Mouse (Mus musculus): ENCODE results near the gene Cacna1f.

Cacna1f gene

DNA sequence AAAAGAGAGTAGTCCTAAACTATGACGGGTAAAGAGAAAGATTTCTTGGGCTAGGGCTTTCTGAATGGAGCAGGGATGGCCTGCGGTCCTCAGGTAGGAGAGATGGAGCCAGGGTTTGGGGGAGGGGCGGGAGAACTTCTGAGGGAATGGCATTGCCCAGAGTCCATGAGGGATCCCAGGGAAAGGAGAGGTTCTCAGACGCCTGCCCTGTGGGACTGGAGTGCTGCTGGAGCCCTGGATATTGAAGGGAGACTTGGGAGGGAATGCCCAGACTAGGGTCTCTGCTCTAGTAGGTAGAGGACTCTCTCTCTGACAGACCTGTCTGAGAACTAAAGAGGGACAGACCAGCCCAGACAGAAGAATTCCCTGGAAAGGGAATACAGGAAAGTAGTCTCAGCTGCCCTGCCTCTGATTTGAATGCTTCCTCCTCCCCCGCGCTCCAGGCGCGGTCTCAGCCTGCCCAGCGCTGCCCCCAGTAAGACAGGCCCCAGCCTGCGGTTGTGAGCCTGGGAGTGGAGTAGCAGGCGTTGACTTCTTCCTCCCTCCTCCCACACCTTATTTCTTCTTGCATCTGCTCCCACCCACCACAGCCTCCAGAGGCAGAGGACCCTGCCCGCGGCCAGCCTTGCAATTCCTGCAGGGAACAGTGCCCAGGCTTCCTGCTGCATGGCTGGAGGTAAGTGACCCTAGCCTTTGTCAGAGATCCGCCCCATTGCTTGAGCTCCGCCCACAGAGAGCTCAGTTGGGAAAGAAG, 51.3 kb downstream of the Cacna1f start:
- no peaks in the 10 kb centered on the region for H3K36me3 ChIP-seq (ENCODE audit: control insufficient read depth, insufficient read depth, low read length, poor library complexity, severe bottlenecking)
- H3K27me3 ChIP-seq (ENCODE audit: control insufficient read depth, insufficient read depth, low read length, poor library complexity, severe bottlenecking), result no peaks in the 10 kb centered on the region
- no peak for DNase-seq (ENCODE audit: low read depth, low spot score)

DNA sequence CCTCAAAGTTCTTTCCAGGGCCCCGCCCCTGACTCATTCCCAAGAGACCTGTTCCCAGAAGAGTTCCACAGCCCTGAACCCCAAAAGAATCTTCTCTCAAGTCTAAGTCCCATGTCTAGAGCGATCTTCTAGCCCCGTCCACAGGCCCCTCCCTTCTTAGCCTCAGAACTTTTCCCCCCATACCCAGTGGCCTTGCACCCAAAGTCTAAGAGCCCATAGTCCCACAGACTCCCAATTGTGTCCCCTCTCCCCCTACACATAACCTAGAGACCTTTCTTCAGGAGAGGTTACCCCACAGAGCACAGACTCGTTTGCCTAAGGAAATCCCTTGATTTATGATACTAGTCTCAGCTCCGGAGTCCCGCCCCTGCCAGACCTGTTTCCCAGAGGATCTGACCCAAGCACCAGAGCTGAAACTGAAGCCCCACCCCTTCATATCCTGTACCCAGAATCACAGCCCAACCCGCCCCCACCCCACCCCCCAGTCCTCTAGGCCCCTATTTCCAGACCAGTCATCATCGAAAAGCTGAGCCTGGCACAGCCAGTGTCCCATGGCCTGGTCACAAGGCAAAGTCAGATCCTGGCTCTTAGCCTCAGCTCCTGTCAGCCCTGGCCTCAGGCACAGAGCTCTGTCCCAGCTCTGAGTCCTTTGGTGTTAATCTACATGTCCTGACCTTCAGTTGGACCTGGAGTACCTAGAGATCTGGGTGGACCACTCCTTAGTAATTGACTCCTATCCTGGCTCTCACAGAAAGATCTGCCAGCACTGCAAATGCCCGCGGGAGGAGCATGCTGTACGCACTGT, 52.1 kb downstream of the Cacna1f start:
- H3K36me3 ChIP-seq (ENCODE audit: control insufficient read depth, insufficient read depth, low read length, poor library complexity, severe bottlenecking), result no peaks in the 10 kb centered on the region
- H3K27me3 ChIP-seq (ENCODE audit: control insufficient read depth, insufficient read depth, low read length, poor library complexity, severe bottlenecking), result no peaks in the 10 kb centered on the region
- no peak for DNase-seq (ENCODE audit: low read depth, low spot score)

DNA sequence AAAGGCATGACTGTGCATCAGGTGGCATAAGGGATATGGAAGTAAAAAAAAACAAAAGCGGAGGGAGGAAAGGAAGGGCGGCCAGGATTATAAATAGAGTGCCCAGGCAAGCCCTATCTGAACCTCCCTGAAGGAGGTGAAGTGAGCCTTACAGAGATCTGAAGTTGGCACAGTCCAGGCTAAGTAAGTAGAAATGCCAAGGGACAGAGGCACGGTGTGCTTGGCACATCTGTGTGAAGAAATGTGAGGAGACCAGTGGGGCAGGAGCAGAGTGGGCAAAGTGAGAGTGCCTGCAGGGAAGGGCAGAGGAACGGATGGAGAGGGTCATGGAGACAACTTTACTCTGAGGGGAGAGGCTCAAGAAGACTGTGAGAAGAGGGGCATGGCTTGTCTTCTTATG, 54.2 kb downstream of the Cacna1f start:
- no peak for DNase-seq (ENCODE audit: low read depth, low spot score)
- no peaks in the 10 kb centered on the region for H3K36me3 ChIP-seq (ENCODE audit: control insufficient read depth, insufficient read depth, low read length, poor library complexity, severe bottlenecking)
- H3K27me3 ChIP-seq (ENCODE audit: control insufficient read depth, insufficient read depth, low read length, poor library complexity, severe bottlenecking), result no peaks in the 10 kb centered on the region

DNA sequence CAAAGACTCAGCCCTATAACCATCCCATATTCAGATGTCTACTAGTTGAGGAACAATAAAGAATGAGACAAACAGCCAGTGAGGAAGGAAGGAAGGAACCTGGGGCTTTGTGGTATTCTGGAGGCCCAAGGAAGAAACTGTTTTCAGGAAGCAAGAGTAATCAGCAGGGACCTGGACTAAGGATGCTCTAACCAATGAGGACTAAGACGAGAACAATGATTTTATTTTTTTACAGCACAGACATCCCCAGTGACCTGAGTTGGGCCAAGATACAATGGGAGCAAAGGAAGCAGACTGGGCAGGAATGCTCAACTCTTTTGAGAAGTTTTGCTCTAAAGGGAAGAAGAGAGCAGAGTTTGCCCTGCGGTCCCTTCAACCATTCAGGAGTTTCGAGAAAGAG, 56.1 kb downstream of the Cacna1f start:
- DNase-seq (ENCODE audit: low read depth, low spot score), result no peak
- H3K36me3 ChIP-seq (ENCODE audit: control insufficient read depth, insufficient read depth, low read length, poor library complexity, severe bottlenecking), result 0 out of 2 replicates have a peak, but pooled peaks cover 1% of the 10 kb centered on the region
- H3K27me3 ChIP-seq (ENCODE audit: control insufficient read depth, insufficient read depth, low read length, poor library complexity, severe bottlenecking), result no peaks in the 10 kb centered on the region

DNA sequence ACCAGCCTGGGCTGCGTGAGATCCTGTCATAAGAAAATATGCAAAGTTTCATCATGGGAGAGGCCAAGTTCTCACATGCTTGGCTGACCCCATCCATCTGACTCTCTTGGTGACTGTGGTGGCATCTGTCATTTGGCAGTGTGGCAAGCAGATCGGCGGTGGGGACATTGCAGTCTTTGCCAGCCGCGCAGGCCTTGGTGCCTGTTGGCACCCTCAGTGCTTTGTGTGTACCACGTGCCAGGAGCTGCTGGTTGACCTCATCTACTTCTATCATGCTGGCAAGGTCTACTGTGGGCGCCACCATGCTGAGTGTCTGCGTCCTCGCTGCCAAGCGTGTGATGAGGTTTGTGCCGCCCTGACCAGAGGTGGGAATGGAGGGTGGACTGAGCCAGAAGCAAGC, 57.9 kb downstream of the Cacna1f start:
- Histone ChIP-seq H3K27me3 (ENCODE audit: control insufficient read depth, insufficient read depth, low read length, poor library complexity, severe bottlenecking) (no peaks in the 10 kb centered on the region), H3K36me3 (ENCODE audit: control insufficient read depth, insufficient read depth, low read length, poor library complexity, severe bottlenecking) (0 out of 2 replicates have a peak, but pooled peaks cover 1% of the 10 kb centered on the region)
- no peak for DNase-seq (ENCODE audit: low read depth, low spot score)

DNA sequence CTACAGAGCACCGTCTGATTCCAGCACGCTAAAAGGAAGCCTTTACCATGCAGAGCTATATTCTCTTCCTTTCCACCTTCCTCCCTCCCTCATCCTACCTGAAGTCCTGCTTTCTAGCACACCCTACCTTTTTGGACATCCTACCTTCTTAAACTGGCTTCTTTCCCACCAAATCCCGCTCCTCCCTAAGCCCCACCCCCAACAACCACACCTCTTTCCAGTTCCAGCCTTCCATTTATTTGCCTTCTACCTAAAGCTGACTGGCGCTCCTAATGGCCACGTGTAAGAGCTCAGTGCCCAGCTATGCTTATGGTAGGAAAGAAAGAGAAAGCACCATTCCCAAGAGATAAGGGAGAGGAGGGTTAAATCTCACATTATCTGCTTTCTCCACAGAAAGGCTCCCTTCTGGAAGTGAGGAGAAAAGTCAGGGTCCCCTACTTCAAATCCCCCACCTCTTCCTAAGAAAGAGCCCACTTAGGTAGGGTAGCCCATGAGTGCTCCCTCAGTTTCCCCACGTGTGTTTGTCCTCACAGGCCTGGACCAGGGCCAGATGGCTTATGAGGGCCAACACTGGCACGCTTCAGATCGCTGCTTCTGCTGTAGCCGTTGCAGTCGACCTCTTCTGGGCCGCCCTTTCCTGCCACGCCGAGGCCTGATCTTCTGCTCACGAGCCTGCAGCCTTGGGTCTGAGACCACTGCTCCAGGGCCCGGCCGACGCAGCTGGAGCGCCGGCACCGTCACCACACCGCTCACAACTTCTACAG, 59.0 kb downstream of the Cacna1f start:
- DNase-seq (ENCODE audit: low read depth, low spot score), result no peak
- Histone ChIP-seq H3K36me3 (ENCODE audit: control insufficient read depth, insufficient read depth, low read length, poor library complexity, severe bottlenecking) (0 out of 2 replicates have a peak, but pooled peaks cover 1% of the 10 kb centered on the region), H3K27me3 (ENCODE audit: control insufficient read depth, insufficient read depth, low read length, poor library complexity, severe bottlenecking) (no peaks in the 10 kb centered on the region)

DNA sequence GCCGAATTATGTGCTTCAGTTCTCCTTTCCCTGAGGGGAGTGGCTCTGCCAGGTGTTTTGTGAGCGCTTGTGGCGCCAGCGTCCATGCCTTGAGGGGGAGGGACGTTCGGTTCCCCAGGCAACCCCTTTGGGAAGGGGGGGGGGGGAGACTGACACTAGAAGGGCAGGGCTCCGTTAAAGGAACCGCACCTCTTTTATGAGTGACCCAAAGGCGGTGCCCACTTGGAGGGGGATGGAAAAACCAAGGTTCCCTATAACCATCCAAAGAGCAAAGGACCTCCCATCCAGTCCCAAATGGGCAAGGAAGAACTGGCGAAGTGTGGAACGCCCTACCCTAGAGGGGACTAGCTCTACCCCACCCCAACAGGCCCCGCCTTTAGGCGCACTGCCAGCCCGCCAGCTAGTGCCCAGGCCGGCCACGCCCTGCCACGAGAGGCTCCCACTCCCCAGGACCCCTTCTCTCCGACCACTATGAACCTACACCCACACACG, 63.6 kb downstream of the Cacna1f start:
- peak; percentile 77 for DNase-seq (ENCODE audit: low read depth, low spot score)
- Histone ChIP-seq H3K36me3 (ENCODE audit: control insufficient read depth, insufficient read depth, low read length, poor library complexity, severe bottlenecking) (0 out of 2 replicates have a peak, but pooled peaks cover 1% of the 10 kb centered on the region), H3K27me3 (ENCODE audit: control insufficient read depth, insufficient read depth, low read length, poor library complexity, severe bottlenecking) (no peaks in the 10 kb centered on the region)

DNA sequence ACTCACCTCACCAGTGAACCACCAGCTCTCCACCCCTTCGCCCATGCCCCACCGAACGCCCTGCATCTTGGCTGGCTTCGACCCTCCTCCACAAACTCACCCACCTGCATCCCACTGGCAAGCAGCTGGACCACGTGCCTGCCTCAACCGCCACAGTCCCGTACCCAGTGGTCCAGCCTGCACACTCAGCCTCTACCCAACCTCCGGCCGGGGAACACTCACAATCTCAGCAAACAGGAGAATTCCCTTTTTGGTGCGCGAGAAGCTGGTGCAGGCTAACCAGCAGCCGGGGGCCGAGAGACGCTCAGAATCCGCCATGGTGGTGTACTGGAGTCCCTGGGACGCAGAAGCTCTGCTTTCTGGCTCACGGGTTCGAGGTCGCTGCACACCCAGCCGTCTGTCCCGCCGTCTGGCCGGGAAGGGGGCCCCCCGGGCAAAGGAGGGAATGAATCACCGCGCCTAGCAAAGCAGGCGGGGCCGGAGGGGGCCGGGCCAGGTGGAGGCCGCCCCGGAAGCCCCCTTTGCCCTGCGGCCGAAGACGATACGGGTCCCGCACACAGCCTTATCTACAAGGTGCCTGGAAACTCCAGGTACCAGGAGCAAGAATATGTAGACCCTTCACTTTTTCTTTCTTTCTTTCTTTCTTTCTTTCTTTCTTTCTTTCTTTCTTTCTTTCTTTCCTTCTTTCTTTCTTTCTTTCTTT, 64.2 kb downstream of the Cacna1f start, which contains the start of gene Plp2:
Plp2 (minus strand) TSS at position 470 of the 703 bp plus-strand sequence.
- 0 out of 2 replicates have a peak, but pooled peaks cover 1% of the 10 kb centered on the region for H3K36me3 ChIP-seq (ENCODE audit: control insufficient read depth, insufficient read depth, low read length, poor library complexity, severe bottlenecking)
- DNase-seq (ENCODE audit: low read depth, low spot score), result peak; percentile 28

DNA sequence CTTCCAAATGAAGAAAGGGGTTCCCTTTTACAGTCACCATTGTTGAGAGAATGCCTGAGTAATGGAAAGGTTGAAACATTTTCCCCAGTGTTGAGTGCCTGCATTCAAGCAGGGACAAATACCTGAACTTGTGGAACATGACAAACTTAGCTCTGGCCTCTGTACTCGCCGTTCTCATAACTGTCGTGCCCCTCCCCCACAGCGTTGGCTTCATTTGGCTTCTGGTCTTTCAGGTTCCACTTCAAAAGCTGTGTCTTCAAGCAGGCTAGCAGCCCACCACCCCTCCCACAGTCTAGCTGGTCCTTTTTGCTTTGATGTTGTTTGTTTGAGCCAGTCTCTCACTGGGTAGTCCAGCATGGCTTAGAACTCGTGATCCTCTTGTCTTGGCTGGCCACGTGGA, 65.9 kb downstream of the Cacna1f start:
- no peaks in the 10 kb centered on the region for H3K27me3 ChIP-seq (ENCODE audit: control insufficient read depth, insufficient read depth, low read length, poor library complexity, severe bottlenecking)
- no peaks in the 10 kb centered on the region for H3K36me3 ChIP-seq (ENCODE audit: control insufficient read depth, insufficient read depth, low read length, poor library complexity, severe bottlenecking)
- no peak for DNase-seq (ENCODE audit: low read depth, low spot score)

More for the DNA sequence above, 64.2 kb downstream of the Cacna1f start, which contains the start of gene Plp2:
- H3K27me3 ChIP-seq (ENCODE audit: control insufficient read depth, insufficient read depth, low read length, poor library complexity, severe bottlenecking), result no peaks in the 10 kb centered on the region

DNA sequence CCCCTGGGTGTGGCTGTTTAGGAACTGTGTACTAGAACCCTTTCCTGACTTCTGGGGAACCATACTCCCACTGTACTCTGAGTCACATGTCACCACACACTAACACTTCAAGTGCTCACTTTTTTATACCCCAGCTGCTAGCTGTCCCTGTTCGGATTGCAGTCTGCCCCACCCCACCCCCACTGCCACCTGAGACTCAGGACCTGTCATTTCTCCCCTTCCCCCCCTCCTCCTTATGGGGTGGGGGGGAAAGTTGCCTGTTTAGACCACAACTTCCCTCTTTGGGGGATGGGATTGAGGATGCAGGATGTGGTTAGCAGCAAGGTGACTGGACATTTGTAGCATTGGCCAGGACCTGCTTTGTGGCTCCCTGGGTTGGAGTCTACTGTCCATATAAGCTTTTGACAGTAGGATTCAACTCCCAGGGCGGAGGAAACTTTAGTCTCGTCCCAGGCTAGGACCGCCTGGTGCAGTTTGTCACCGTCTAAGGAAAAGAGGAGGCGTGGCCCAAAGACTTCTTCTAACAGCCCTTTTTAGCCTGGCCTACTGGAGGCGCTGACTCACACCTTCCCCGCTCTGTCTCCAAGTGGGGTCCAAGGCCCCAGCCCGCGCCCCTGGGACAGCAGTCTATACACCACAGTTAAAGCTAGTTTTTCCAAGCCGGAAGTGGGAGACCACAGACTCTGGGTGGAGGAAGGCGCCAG, 66.8 kb downstream of the Cacna1f start:
- DNase-seq (ENCODE audit: low read depth, low spot score), result peak; percentile 72
- Histone ChIP-seq H3K36me3 (ENCODE audit: control insufficient read depth, insufficient read depth, low read length, poor library complexity, severe bottlenecking) (no peaks in the 10 kb centered on the region), H3K27me3 (ENCODE audit: control insufficient read depth, insufficient read depth, low read length, poor library complexity, severe bottlenecking) (no peaks in the 10 kb centered on the region)

DNA sequence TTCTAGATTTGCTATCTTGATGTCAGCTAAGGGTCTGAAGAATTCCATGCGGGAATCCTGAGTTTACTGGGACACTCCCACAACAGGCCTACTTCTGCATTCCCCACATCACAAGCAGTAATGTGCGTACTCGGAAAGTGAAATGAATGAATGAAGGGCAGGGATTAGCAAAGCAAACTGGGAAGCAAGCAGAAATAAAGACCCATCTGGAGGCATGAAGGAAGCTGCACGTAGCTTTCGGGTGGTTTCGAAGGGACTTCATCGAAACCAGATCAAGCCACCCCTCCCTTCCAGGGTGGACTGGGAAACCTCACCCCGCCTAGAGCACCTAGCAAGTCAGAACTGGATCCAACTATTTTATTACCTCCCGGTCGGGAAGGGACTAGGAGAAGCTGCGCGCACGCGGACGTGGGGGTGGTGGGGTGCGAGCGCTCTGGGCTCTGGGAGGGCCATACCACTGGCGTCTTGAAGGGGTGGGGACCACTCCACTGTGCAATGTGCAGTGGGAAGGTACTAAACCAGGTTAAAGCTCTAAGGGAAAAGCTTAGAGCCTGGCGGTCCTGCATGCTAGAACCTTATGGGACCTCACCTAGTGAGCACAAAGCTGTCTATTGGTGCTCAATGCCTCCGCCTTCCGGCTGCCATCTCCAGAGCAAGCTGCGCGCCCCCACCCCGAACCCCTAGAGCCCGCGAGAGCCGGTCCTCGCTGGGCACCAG, 67.6 kb downstream of the Cacna1f start:
- Histone ChIP-seq H3K27me3 (ENCODE audit: control insufficient read depth, insufficient read depth, low read length, poor library complexity, severe bottlenecking) (no peaks in the 10 kb centered on the region), H3K36me3 (ENCODE audit: control insufficient read depth, insufficient read depth, low read length, poor library complexity, severe bottlenecking) (no peaks in the 10 kb centered on the region)
- DNase-seq (ENCODE audit: low read depth, low spot score), result peak; percentile 18

DNA sequence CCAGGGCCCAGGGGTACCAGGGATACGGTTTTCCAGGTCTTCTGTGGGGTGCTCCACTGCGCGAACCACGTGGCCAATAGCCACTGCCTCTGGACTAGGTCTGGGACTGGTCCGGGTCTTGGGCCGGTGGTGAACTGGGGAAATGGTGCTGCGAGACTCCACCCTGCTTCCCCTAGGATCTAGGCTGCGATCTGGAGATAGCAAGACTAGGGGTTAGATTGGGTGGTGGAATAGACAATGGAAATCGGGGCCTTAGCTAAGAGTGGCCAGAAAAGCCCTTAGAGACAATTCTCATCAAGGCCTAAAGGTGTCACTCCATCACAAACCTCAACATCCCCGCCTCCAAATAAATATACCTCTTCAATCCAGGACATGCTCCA, 68.1 kb downstream of the Cacna1f start:
- Histone ChIP-seq H3K27me3 (ENCODE audit: control insufficient read depth, insufficient read depth, low read length, poor library complexity, severe bottlenecking) (no peaks in the 10 kb centered on the region), H3K36me3 (ENCODE audit: control insufficient read depth, insufficient read depth, low read length, poor library complexity, severe bottlenecking) (no peaks in the 10 kb centered on the region)
- peak; percentile 21 for DNase-seq (ENCODE audit: low read depth, low spot score)

DNA sequence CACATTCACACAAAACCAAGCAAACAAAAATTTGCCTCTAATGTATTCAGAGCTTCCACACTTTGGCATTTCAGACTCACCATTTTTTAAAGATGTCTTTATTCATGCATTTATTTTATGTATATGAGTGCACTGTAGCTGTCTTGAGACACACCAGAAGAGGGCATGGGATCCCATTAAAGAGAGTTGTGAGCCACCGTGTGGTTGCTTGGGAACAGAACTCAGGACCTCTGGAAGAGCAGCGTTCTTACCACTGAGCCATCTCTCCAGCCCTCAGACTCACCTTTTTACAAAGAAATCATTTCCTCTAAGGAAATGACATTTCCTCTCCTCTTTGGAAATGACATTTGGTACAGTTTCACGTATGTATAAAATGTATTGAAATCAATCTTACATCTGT, 72.1 kb downstream of the Cacna1f start:
- DNase-seq (ENCODE audit: low read depth, low spot score), result no peak
- H3K36me3 ChIP-seq (ENCODE audit: control insufficient read depth, insufficient read depth, low read length, poor library complexity, severe bottlenecking), result no peaks in the 10 kb centered on the region
- no peaks in the 10 kb centered on the region for H3K27me3 ChIP-seq (ENCODE audit: control insufficient read depth, insufficient read depth, low read length, poor library complexity, severe bottlenecking)
